Mouse (Mus musculus): ENCODE data around the gene Gm2564. TPM values are rescaled to one million over a fixed set of nuclear protein-coding genes. Genes with fewer than 3 reads are reported as not detected.
"Not testable (repeated sequence)": the region's sequence is repeated elsewhere in the genome, so short reads cannot be mapped to it uniquely, and the experiment has no call there.

Gene Gm2564
- total RNA-seq (2021), result 10 to 100 TPM; 11.5 to 12.2 TPM
- long read RNA-seq, result 0 reads

- not testable (repeated sequence) for DNase-seq (ENCODE audit: low spot score in 2 of 2)
Observed at GRCm38 (mm10) chr4:42629419-42629818, at the start of gene Gm2564. Gm2564 (plus strand) TSS chr4:42629719.

DNA sequence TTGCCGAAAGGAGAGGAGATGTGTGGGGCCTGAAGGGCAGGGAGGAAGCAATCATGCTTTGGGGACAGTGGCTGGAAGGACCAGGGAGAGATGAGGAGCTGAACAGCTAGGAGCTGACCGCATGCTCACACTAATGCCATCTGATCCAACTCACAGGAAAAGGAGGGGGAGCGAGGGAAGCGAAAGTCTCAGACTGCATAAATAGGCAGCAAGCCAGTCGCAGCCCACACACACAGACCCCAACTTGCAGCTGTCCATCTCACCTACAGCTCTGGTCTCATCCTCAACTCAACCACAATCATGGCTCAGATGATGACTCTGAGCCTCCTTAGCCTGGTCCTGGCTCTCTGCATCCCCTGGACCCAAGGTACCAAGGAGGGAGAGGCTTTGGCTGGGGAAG is 17.6 kb upstream of the Gm2564 start, which contains the start of gene Gm10591:
TSS of gene Gm10591 (plus strand) at position 301 of the 400 bp plus-strand sequence.
- not testable (repeated sequence) for DNase-seq (ENCODE audit: low spot score in 2 of 2)

GRCm38 (mm10) chr4:42654951-42655350 is 25.4 kb downstream of the Gm2564 start, which contains the start of gene Ccl27b:
Ccl27b (plus strand) TSS chr4:42655251.
- DNase-seq (ENCODE audit: low spot score in 2 of 2), result not testable (repeated sequence)

- DNase-seq (ENCODE audit: low spot score in 2 of 2), result not testable (repeated sequence)
Observed at GRCm38 (mm10) chr4:42661793-42662192, 32.3 kb downstream of the Gm2564 start, which contains the start of gene Il11ra2. Il11ra2 (minus strand) TSS chr4:42661893.

DNA sequence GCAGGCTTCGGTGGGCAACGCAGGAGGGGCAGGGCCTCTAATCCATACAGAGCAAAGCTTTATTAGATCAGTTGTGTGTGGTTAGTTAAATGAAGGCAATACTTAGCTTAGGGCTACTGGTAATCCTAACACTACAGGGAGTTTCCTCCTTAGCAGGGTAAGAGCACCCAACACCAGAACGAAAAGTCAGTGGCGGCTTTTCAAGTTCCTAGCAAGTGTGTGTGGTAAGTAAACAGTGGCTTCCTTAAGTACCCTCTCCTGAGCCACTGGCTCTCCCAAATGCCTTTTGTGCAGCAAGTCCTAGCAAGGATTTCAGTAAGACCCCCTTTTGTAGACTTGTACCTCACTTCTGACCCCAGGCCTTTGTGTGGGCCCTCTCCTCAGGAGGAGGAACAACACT is 45.9 kb downstream of the Gm2564 start:
- not testable (repeated sequence) for DNase-seq (ENCODE audit: low spot score in 2 of 2)

DNA sequence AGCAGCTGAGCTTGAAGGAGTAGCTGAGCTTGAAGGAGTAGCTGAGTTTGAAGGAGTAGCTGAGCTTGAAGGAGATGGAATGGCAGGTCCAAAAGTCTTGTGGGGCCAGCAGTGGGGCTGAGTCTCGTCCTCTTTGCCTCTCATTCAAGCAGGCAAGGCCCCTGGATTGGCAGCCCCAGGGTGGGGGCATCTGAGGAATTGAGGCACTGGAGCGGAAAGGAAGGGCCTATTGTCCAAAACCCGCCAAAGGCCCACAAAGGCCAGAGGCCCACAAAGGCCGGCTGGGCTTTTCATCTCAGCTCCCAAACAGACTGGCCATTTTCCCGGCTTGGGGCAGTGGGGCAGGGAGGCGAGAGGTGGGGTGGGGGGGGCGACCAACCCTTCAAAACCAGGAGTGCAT is 49.8 kb downstream of the Gm2564 start:
- DNase-seq (ENCODE audit: low spot score in 2 of 2), result not testable (repeated sequence)

DNA sequence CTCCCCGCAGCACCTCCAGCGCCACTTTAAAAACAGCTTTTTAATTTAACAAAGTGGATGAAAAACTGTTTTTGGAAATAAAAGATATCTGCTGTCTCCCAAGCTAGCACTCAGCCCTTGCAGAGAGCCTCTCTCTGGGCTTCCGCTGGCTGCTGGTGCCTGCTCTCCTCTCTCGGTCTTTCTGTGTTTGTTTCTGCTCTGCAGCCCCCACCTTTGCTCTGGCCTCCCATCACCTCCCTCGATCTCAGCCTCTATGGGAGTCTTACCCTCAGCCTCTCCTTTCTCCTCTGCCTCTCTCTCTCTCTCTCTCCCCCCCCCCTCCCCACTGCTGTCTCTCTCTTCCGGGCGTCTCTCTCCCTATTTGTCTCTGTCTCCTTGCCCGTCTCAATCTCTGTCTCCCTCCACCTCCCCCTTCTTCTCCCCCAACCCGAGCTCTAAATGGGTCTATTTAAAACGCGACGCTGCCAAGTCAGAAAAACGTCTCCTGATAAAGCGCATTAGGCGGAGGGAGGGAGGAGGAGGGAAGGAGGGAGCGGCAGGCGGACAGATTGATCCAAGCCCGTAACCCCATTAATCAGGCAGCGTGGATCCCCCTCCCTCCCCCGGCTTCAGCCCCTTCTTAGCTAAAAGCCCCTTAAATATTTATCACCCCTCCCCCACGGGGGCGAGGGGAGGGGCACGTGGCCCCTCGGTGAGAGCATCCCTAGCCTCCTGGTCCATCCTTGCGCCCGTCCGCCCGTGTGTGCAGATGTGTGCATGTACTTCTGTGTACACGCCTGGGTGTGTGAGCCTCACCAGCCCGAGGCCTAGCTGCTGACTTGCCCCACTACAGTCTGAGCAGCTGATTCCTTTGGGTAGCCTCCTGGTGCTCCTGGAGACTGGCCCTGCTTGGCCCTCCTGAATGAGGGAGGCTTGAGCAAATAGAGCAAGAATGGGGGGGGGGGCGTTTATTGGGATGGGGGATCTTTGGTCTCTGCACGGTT is 51.1 kb downstream of the Gm2564 start:
- DNase-seq (ENCODE audit: low spot score in 2 of 2), result not testable (repeated sequence)

Other genes with a start within 250 kb of the Gm2564 start
- not detected for gene Gm21586, start 190.3 kb upstream of the Gm2564 start, total RNA-seq (2021)
- gene Gm2163, start 163.0 kb upstream of the Gm2564 start, total RNA-seq (2021), result 1 to 10 TPM; 2.3 to 2.5 TPM
- not detected for gene Fam205a2, start 101.5 kb upstream of the Gm2564 start, total RNA-seq (2021)
- not detected for gene Gm10591, start 17.5 kb upstream of the Gm2564 start, total RNA-seq (2021)
- gene Ccl27b, start 25.5 kb downstream of the Gm2564 start, total RNA-seq (2021), result 1 to 10 TPM in 1 of 2 experiments, not detected in 1; 1.6 TPM
- gene Il11ra2, start 32.2 kb downstream of the Gm2564 start, total RNA-seq (2021), result not detected
- 1 to 10 TPM; 1.4 to 2.5 TPM for gene 4930578G10Rik, start 105.8 kb downstream of the Gm2564 start, total RNA-seq (2021)
- under 1 TPM in 1 of 2 experiments, not detected in 1; 0.96 TPM for gene Ccl19, start 126.9 kb downstream of the Gm2564 start, total RNA-seq (2021)
- gene Ccl21a, start 144.3 kb downstream of the Gm2564 start, total RNA-seq (2021), result not detected
- under 1 TPM in 1 of 2 experiments, not detected in 1; 0.22 TPM for gene Fam205a1, start 224.2 kb downstream of the Gm2564 start, total RNA-seq (2021)
- gene Gm12394, start 227.1 kb downstream of the Gm2564 start, total RNA-seq (2021), result 1 to 10 TPM in 1 of 2 experiments, under 1 TPM in 1; 0.91 to 1.4 TPM
- gene Fam205c, start 244.5 kb downstream of the Gm2564 start, total RNA-seq (2021), result under 1 TPM in 1 of 2 experiments, not detected in 1; 0.38 TPM